Mouse (Mus musculus) left cerebral cortex, postnatal 25 days (tissue): ENCODE data around the gene Mid1. TPM values are rescaled to one million over a fixed set of nuclear protein-coding genes. Genes with fewer than 3 reads are reported as not detected.

ENCODE experiments used
- DNase-seq, 2 experiments: peaks; one replicate each; pipeline ENCODE4 v3.0.0; 2022; ENCODE audit warnings: low spot score in 2 of 2, mixed read lengths in 1 of 2
- intact Hi-C: fragments of 180-260 bp; cut with DNase I; formaldehyde crosslinking; loops from one replicate; pipeline ENCODE4 v1.15.1; 2025
- total RNA-seq, 2 experiments: library from RNA; stranded (reverse); gene quantifications; 2 replicates each; pipeline ENCODE4 v1.2.3; 2021

Gene Mid1
- total RNA-seq, 2 experiments from 2014 or later, result 12.7 to 14.2 TPM

- DNase-seq, result no peak
- intact Hi-C loops, result no loop called here
Observed at GRCm38 (mm10) chrX:169807744-169808143, 122.7 kb downstream of the Mid1 start.

- peak in 1 of 2 experiments; percentile 17 for DNase-seq
- intact Hi-C loops, result loop anchor here (5.0 kb wide), 1 partner anchor 71 kb away; no protein-coding TSS in a partner anchor
Observed at GRCm38 (mm10) chrX:169811318-169811717, 126.3 kb downstream of the Mid1 start.

GRCm38 (mm10) chrX:169811783-169812182 is 126.8 kb downstream of the Mid1 start:
- no peak for DNase-seq
- intact Hi-C loops, result loop anchor here (5.0 kb wide), 1 partner anchor 71 kb away; no protein-coding TSS in a partner anchor

- peak in 1 of 2 experiments; percentile 33 for DNase-seq
- intact Hi-C loops, result loop anchor here (5.0 kb wide), 1 partner anchor 69 kb away; no protein-coding TSS in a partner anchor
Observed at GRCm38 (mm10) chrX:169813673-169814072, 128.7 kb downstream of the Mid1 start.

- DNase-seq, result peak; percentile 7 to 58
- intact Hi-C loops, result no loop called here
Observed at GRCm38 (mm10) chrX:169826947-169827346, 141.9 kb downstream of the Mid1 start.

DNA sequence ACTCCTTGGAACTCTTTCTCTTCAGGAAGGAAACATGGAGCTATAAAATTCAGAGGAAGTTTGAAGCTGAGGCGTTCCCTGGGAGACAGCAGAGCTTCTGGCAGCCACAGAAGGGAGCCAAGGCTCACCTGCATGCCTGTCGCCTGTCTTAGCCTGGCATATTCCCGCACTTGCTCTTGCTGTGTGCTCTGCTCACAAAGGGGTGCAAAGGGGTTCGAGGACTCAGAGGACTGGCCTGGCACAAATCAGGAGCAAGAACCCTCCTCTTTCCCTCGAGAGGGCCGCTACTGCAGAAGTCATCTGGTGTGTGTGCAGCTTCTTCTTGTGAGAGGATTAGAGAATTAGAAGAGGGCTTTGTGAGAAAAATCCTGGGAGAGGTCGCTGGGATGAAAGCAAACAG is 142.7 kb downstream of the Mid1 start:
- intact Hi-C loops, result no loop called here

GRCm38 (mm10) chrX:169828136-169828535 is 143.1 kb downstream of the Mid1 start:
- intact Hi-C loops, result no loop called here
- DNase-seq, result no peak

More for the DNA sequence above, 142.7 kb downstream of the Mid1 start:
- no peak for DNase-seq

DNA sequence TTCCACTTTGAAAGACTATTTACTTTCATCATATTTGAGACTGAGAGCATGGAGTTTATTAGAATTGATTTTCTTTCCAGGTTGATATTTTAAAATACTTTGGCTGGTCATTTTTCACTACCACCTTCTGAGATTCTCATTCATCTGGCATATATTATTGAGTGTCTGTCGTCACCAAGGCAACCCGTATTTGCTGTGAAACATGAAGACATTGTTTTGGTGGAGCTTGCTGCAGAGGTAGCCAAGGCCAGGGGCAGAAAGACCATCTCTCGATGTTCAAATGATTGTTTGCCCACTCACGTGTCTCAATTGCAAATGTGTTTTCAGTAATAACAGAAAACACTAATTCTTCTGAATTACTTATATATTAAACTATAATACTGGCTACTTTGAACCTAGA is 145.1 kb downstream of the Mid1 start:
- intact Hi-C loops, result no loop called here
- DNase-seq, result no peak

DNA sequence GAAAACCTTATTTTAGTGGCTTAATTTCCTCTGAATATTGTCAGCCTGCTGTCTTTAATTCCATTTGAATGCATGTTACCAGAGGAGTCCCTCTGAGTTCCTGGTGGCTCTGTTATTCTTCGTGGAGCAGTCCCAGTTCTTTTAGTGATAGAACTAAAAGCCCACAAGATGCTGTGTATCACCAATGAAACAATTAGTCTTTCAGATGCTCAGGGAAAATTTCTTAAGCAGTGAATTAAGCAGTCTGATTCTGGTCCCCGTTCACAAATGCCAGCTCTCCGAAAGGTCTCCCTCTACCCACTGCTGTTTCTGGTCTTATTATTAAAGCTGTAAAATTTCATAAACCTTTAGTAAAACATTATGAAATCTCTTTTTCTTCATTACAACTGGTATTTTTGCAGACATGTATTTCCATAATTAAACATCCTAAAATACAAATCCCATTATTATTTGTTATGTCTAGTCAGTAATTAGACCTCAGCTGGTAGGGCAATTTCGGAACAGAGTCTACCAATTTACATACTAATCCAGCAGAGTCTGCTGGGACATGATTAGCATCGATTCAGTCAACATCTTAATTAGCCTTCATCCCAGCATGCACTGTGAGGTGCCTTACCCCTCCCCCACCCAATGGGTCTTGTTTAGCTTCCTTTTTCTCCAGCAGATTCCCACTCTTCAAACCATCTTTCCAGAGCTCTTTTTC is 153.1 kb downstream of the Mid1 start:
- peak in 1 of 2 experiments; percentile 46 for DNase-seq
- intact Hi-C loops, result no loop called here

- intact Hi-C loops, result no loop called here
Observed at GRCm38 (mm10) chrX:169838650-169838971, 153.6 kb downstream of the Mid1 start.

DNA sequence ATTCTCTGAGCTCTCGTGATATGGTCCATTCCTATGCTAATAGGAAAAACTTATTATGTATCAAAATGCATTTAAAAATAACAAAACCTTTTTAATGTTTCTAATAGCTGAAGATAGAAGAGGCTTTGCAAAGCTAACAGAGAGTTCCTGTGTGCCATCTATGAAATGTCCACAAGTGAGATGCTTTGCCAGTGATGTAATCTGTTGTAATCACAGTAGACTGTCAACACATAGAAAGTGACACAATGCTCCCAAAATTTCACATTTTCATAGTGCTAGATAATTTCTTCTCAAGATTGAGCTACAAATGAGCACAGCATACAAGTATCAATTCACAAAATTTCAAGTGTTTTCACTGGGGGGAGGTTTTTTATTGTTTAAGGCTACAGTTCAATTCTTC is 158.3 kb downstream of the Mid1 start:
- DNase-seq, result no peak
- intact Hi-C loops, result no loop called here

More at GRCm38 (mm10) chrX:169838650-169838971, 153.6 kb downstream of the Mid1 start:
- DNase-seq, result no peak

DNA sequence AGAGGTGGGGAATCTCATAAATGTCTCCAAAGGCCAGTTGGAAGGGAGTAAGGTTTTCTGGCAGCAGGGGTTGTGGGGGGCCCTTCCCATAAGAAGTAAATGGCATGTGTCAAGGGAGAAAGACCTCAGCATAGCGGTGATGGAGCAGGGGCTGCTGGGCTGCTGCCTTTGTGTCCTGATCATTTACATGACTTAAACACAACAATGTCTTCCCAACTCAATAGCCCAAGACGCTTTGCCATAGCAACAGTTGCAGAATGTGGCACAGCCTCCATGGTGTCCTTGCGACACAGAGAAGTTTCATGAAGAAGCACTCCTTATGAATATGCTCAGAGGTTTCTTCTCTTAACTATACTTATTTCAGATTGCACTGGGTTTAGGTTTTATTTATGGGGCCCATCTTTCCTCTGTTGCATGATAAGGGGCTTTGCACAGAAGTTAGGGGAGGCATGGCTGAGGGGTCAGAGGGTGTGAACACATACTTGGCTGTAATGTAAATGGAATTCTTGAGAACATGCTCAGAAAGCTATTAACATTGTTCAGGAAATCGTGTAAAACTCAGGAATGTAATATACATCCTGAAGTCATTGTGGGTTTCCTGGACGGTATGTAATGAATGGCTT is 159.3 kb downstream of the Mid1 start:
- DNase-seq, result no peak
- intact Hi-C loops, result no loop called here

- DNase-seq, result no peak
Observed at GRCm38 (mm10) chrX:169846187-169846586, 161.2 kb downstream of the Mid1 start.

DNA sequence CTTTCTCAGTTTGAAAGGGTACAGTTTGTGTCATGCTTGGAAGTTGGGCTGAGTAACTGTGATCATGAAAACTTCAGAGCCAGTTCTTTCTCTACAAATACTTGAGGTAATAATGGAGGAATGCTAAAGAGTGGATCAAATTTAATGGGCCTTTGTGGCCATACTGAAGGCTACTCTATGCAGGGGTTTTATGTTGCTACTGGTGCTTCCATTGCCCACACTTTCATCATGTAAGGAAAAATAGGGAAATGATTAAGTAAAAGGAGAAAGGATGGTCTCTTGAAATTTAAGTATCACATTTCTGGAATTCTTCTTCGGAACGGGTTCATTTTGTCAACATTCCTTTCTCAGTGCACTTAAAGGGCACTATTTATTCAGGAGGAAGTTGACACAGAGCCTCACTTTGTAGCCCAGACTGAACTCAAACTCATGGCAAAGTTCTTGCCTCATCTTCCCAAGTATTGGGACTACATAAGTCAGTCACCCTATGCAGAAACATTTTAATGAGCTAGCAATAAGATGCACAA is 176.3 kb downstream of the Mid1 start:
- no peak for DNase-seq
- intact Hi-C loops, result no loop called here

More at GRCm38 (mm10) chrX:169846187-169846586, 161.2 kb downstream of the Mid1 start:
- intact Hi-C loops, result no loop called here

- no peak for DNase-seq
Observed at GRCm38 (mm10) chrX:169862440-169862839, 177.4 kb downstream of the Mid1 start.

DNA sequence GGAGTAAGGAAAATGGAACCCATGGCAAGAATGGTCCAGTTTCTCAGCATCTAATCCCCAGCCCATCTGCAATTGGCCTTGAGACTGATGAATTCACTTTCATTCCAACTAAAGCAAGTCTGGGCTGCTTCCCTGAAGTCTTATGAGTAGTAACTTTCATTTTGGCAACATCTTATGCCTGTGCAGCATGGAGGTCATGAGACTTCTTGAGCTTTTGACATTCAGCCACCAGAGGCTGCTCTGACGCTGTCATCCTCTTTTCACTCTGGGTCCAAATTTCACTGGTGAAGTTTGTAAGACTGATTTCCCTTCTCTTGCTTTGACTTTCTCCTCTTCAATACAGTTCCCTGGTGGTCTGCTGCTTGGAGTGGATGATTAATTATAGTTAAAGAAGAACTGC is 177.8 kb downstream of the Mid1 start:
- intact Hi-C loops, result no loop called here
- DNase-seq, result no peak

More at GRCm38 (mm10) chrX:169862440-169862839, 177.4 kb downstream of the Mid1 start:
- intact Hi-C loops, result no loop called here

- intact Hi-C loops, result no loop called here
- no peak for DNase-seq
Observed at GRCm38 (mm10) chrX:169863841-169864240, 178.8 kb downstream of the Mid1 start.

DNA sequence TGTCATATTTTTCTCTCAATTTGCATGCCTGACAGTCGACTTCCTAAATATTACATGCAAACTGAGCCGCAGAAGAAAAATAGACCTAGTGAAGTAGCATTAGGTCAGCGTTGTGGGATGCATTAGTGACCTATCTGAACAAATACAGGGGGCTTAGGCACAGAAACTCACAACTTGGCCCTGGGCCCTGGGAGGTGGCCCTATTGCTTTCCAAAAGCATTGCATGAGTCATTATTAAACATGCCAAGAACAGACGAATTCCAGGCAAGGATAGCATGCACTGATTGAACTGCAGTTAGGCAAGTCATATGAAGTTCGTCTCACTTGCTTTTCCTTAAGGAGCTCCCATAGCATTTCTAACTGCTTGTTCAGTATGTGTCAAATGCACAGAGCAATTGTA is 183.2 kb downstream of the Mid1 start:
- intact Hi-C loops, result no loop called here
- no peak for DNase-seq

GRCm38 (mm10) chrX:169874475-169874874 is 189.5 kb downstream of the Mid1 start:
- intact Hi-C loops, result no loop called here
- DNase-seq, result no peak

DNA sequence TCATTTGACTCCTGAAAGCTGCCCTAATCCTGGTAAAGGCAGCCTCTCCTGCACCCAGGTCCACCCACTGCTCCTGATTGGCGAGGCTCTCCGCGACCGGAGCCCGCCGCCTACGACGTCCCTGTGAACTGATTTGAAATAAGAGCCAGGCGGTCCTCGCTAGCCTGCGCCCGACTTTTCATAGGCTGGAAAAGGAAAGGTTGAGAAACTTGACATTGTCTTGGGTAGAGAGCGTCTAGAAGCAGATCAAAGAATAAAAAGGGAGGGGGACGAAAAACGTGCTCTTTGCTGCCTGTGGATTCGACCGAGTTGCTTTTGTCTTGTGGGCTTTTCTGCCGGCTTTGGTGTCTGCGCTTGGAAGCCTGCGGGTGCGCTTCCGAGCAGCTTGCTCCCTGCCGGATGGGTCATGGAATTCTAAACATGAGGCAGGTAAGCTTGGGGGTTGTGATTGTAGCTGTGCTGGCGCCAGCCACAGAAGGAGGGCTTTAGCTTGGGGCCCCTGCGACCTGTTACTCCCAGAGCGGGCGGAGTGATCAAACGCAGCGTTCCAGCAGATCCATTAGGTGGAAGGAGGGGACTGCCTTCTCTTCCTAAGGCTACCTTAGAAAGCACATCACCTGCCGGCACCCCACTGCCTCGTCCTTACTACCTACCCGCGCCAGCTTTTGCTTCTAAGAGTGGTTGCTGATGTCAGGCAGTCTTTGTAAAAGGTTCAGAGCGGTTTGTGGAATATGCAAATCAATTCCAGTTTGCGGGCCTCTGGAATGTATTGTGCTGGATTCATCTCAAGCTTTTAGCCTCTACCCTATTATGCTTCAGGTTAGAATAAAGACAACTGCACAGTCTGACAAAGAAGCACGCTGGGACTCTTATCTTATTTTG is 194.7 kb downstream of the Mid1 start:
- DNase-seq, result peak; percentile 46 to 79
- intact Hi-C loops, result loop anchor here (5.0 kb wide), 1 partner anchor 67 kb away; no protein-coding TSS in a partner anchor
